8 mouse cellular contexts compared by ENCODE assay signal in genomic region chr6:125426383-125427360, GRCm38 (mm10). TPM values are rescaled to one million over a fixed set of nuclear protein-coding genes. Genes with fewer than 3 reads are reported as not detected.
DNase-seq lines count a peak whose midpoint lies in the region; ATAC-seq and TF ChIP-seq lines count a peak whose summit lies in the region.

No protein-coding gene starts in this region.

- ATAC-seq in embryonic facial prominence, embryonic 12.5 days (ENCODE audit: insufficient number of reproducible peaks, insufficient read depth, low FRiP score, low TSS enrichment) = peak; percentile 73
- ATAC-seq in limb, embryonic 14.5 days (ENCODE audit: low FRiP score, low read depth) = peak; percentile 76
- peak; percentile 86 for ATAC-seq in midbrain, embryonic 16.5 days

- peak; percentile 98 for DNase-seq in 3134 (ENCODE audit: extremely low read depth, insufficient read length, low spot score)
- peak; percentile 91 to 92 for DNase-seq in adrenal gland, postnatal 36 days
- DNase-seq in heart, adult 2 months = peak; percentile 86 to 87
- DNase-seq in kidney, adult 8-10 months = peak; percentile 67 to 83
- peak; percentile 73 for DNase-seq in limb, embryonic 14.5 days (ENCODE audit: low spot score)
- DNase-seq in spleen, adult 2 months (ENCODE audit: low read depth in 1 of 2, low spot score in 2 of 2) = peak; percentile 49 to 72

- peaks cover 24% of the 10 kb centered on the region for H3K4me1 ChIP-seq in embryonic facial prominence, embryonic 12.5 days
- peaks cover 1% of the 10 kb centered on the region; the same call in 1 of the 2 replicates for H3K4me1 ChIP-seq in heart, adult 2 months (ENCODE audit: control insufficient read depth, insufficient read depth, low read length)
- H3K4me1 ChIP-seq in limb, embryonic 14.5 days (ENCODE audit: control insufficient read depth, insufficient read depth, low read length) = peaks cover 30% of the 10 kb centered on the region
- peaks cover 11% of the 10 kb centered on the region for H3K4me1 ChIP-seq in midbrain, embryonic 16.5 days (ENCODE audit: control insufficient read depth, insufficient read depth, low read length)
- peaks cover 11% of the 10 kb centered on the region for H3K4me1 ChIP-seq in spleen, adult 2 months (ENCODE audit: control insufficient read depth, insufficient read depth, insufficient read length)

- 0 out of 2 replicates have a peak, but pooled peaks have one; percentile 24 for TF ChIP-seq POLR2A in heart, adult 2 months (IDR thresholded peaks at IDR 0.05; ENCODE audit: insufficient read depth, low read depth, low read length)
- TF ChIP-seq POLR2A in limb, embryonic 14.5 days (IDR thresholded peaks at IDR 0.05; ENCODE audit: borderline replicate concordance, extremely low read depth, insufficient read depth, insufficient read length) = no peak
- no peak for TF ChIP-seq POLR2A in spleen, adult 2 months (IDR thresholded peaks at IDR 0.05; ENCODE audit: low read depth, low read length)

- H3K9ac ChIP-seq in embryonic facial prominence, embryonic 12.5 days = peak overlapping the region; percentile 59
- H3K9ac ChIP-seq in heart, adult 2 months (ENCODE audit: low read depth, low read length) = peak overlapping the region; percentile 56
- H3K9ac ChIP-seq in limb, embryonic 14.5 days (ENCODE audit: low read depth, low read length, severe bottlenecking) = peak overlapping the region; percentile 62
- peak overlapping the region; percentile 57 for H3K9ac ChIP-seq in midbrain, embryonic 16.5 days (ENCODE audit: low read depth, low read length)

- no peaks in the 10 kb centered on the region for H3K36me3 ChIP-seq in embryonic facial prominence, embryonic 12.5 days
- no peaks in the 10 kb centered on the region for H3K36me3 ChIP-seq in heart, adult 2 months (ENCODE audit: control insufficient read depth, insufficient read depth, low read length)
- no peaks in the 10 kb centered on the region for H3K36me3 ChIP-seq in limb, embryonic 14.5 days (ENCODE audit: control insufficient read depth, insufficient read depth, low read length)
- no peaks in the 10 kb centered on the region for H3K36me3 ChIP-seq in midbrain, embryonic 16.5 days (ENCODE audit: control insufficient read depth, insufficient read depth, low read length)
- no peaks in the 10 kb centered on the region for H3K36me3 ChIP-seq in spleen, adult 2 months (ENCODE audit: control insufficient read depth, insufficient read depth, low read length)

- intact Hi-C loops in heart, adult 2 months (cut with DNase I) = loop anchor here (1.0 to 2.0 kb wide), 3 partner anchors 68 to 174 kb away; partner anchors contain the start of gene Cd9

- no peaks in the 10 kb centered on the region for H3K9me3 ChIP-seq in embryonic facial prominence, embryonic 12.5 days
- no peaks in the 10 kb centered on the region for H3K9me3 ChIP-seq in limb, embryonic 14.5 days (ENCODE audit: control insufficient read depth, low read length)
- no peaks in the 10 kb centered on the region for H3K9me3 ChIP-seq in midbrain, embryonic 16.5 days (replicated peaks; ENCODE audit: control insufficient read depth, low read length, poor library complexity, severe bottlenecking)

- H3K79me2 ChIP-seq in heart, adult 2 months (replicated peaks; ENCODE audit: control insufficient read depth, insufficient read depth, low read length) = no peaks in the 10 kb centered on the region

- no peak for TF ChIP-seq EP300 in heart, adult 2 months (IDR thresholded peaks at IDR 0.05; ENCODE audit: insufficient read depth, low read depth, low read length)

- TF ChIP-seq CTCF in heart, adult 2 months (IDR thresholded peaks at IDR 0.05) = peak; percentile 89
- TF ChIP-seq CTCF in spleen, adult 2 months (IDR thresholded peaks at IDR 0.05; ENCODE audit: extremely low read depth, insufficient read depth, insufficient read length, insufficient replicate concordance) = peak; percentile 97

- 3% methylated on average over 25 of the region's 25 CpGs for WGBS in embryonic facial prominence, embryonic 12.5 days
- WGBS in heart, adult 2 months = 2% methylated on average over 25 of the region's 25 CpGs
- under 1% methylated on average over 25 of the region's 25 CpGs for WGBS in limb, embryonic 14.5 days
- WGBS in midbrain, embryonic 16.5 days = 2% methylated on average over 25 of the region's 25 CpGs
- WGBS in spleen, adult 2 months = 3% methylated on average over 25 of the region's 25 CpGs

- no peak overlapping the region for H3K27ac ChIP-seq in embryonic facial prominence, embryonic 12.5 days
- H3K27ac ChIP-seq in heart, adult 2 months = peak overlapping the region; percentile 73
- peak overlapping the region; percentile 65 for H3K27ac ChIP-seq in limb, embryonic 14.5 days (replicated peaks; ENCODE audit: low read depth, low read length)
- H3K27ac ChIP-seq in midbrain, embryonic 16.5 days (ENCODE audit: low read length) = no peak overlapping the region
- peak overlapping the region; percentile 70 for H3K27ac ChIP-seq in spleen, adult 2 months (ENCODE audit: insufficient read depth, low read length)

- peak overlapping the region; percentile 85 for H3K4me2 ChIP-seq in embryonic facial prominence, embryonic 12.5 days (replicated peaks)
- peak overlapping the region; percentile 94 for H3K4me2 ChIP-seq in limb, embryonic 14.5 days (replicated peaks; ENCODE audit: low read depth, low read length, severe bottlenecking)
- peak overlapping the region; percentile 65 for H3K4me2 ChIP-seq in midbrain, embryonic 16.5 days (ENCODE audit: low read length)

- H3K27me3 ChIP-seq in embryonic facial prominence, embryonic 12.5 days = no peaks in the 10 kb centered on the region
- no peaks in the 10 kb centered on the region for H3K27me3 ChIP-seq in heart, adult 2 months (ENCODE audit: control insufficient read depth, insufficient read depth, low read length)
- H3K27me3 ChIP-seq in limb, embryonic 14.5 days (ENCODE audit: control insufficient read depth, insufficient read depth, low read length) = no peaks in the 10 kb centered on the region
- H3K27me3 ChIP-seq in midbrain, embryonic 16.5 days (ENCODE audit: control insufficient read depth, insufficient read depth, low read depth, low read length) = no peaks in the 10 kb centered on the region
- H3K27me3 ChIP-seq in spleen, adult 2 months (ENCODE audit: control insufficient read depth, insufficient read depth, low read length) = no peaks in the 10 kb centered on the region; the same call in 1 of the 2 replicates

- H3K4me3 ChIP-seq in embryonic facial prominence, embryonic 12.5 days = peak overlapping the region; percentile 43
- H3K4me3 ChIP-seq in heart, adult 2 months = peak overlapping the region; percentile 49
- H3K4me3 ChIP-seq in limb, embryonic 14.5 days (replicated peaks; ENCODE audit: low read length) = peak overlapping the region; percentile 41
- H3K4me3 ChIP-seq in midbrain, embryonic 16.5 days (ENCODE audit: low read depth, low read length) = peak overlapping the region; percentile 36
- H3K4me3 ChIP-seq in spleen, adult 2 months (ENCODE audit: extremely low read depth, insufficient read depth, insufficient read length) = peak overlapping the region; percentile 50

RNA-seq across cellular contexts. Expression of gene Plekhg6, which starts 46.1 kb away (rescaled TPM):
- under 1 TPM in 1 of 2 experiments, not detected in 1; 0.36 TPM for total RNA-seq in adrenal gland, postnatal 36 days (2021)
- 0.34 and 0.47 TPM in 2 replicates for polyA plus RNA-seq in embryonic facial prominence, embryonic 12.5 days (2016; fragmentation: Nextera tagmentation; extraction: Ambion mirVana)
- total RNA-seq in heart, adult 2 months (2021) = under 1 TPM in 1 of 2 experiments, not detected in 1; 0.08 TPM
- 0.06 and 0.14 TPM in 2 replicates for polyA plus RNA-seq in heart, adult 2 months (2012; rRNA removed)
- polyA plus RNA-seq in limb, embryonic 14.5 days (2012; rRNA removed) = 1.2 and 1.3 TPM in 2 replicates
- 1.6 and 1.8 TPM in 2 replicates for polyA plus RNA-seq in limb, embryonic 14.5 days (2014; fragmentation: Nextera tagmentation; extraction: Ambion mirVana)
- polyA plus RNA-seq in midbrain, embryonic 16.5 days (2015; fragmentation: Nextera tagmentation; extraction: Ambion mirVana) = 0.20 and 0.44 TPM in 2 replicates
- polyA plus RNA-seq in spleen, adult 2 months (2012; rRNA removed) = not detected in 2 replicates

Comparison
In these comparisons a context has a peak if more than half of its experiments do, and no peak if none do; other contexts are left out.
1. H3K27ac ChIP-seq: peak in heart, adult 2 months (single experiment), limb, embryonic 14.5 days (single experiment) and spleen, adult 2 months (single experiment); none in embryonic facial prominence, embryonic 12.5 days (single experiment) and midbrain, embryonic 16.5 days (single experiment).
2. Peak in every context shown above with its lines, with median percentiles within 50 percentile points of each other: DNase-seq, ATAC-seq, H3K4me2 ChIP-seq, H3K4me3 ChIP-seq and H3K9ac ChIP-seq.